Mouse (Mus musculus) neural tube, embryonic 14.5 days (tissue): ENCODE measurements around the gene Rd3. TPM values are rescaled to one million over a fixed set of nuclear protein-coding genes. Genes with fewer than 3 reads are reported as not detected.

Experiments used
- ATAC-seq: fragments of 200-750 bp; cut with Nextera tagmentation; 2 replicates; pipeline ENCODE4 v1.8.0; 2017; ENCODE audit warnings: low read depth, mild to moderate bottlenecking, moderate TSS enrichment, moderate library complexity
- H3K27ac ChIP-seq: fragments of 300-500 bp; sonication (generic); 2 replicates; pipeline ENCODE4 v1.5.1; 2014; ENCODE audit warnings: low read depth, mild to moderate bottlenecking, control low read depth, low read length, moderate library complexity, mixed read lengths
- H3K27me3 ChIP-seq: fragments of 300-500 bp; sonication (generic); 2 replicates; pipeline ENCODE4 v1.6.1; 2014; ENCODE audit warnings: low read length; ENCODE audit not compliant: control insufficient read depth, insufficient read depth
- H3K36me3 ChIP-seq: fragments of 300-500 bp; sonication (generic); 2 replicates; pipeline ENCODE4 v1.6.1; 2014; ENCODE audit warnings: low read length, mixed read lengths; ENCODE audit not compliant: control insufficient read depth, insufficient read depth
- H3K4me1 ChIP-seq: fragments of 300-500 bp; sonication (generic); 2 replicates; pipeline ENCODE4 v1.6.1; 2014; ENCODE audit warnings: low read length; ENCODE audit not compliant: control insufficient read depth, insufficient read depth
- H3K4me2 ChIP-seq: fragments of 300-500 bp; sonication (generic); 2 replicates; pipeline ENCODE4 v1.6.1; 2014; ENCODE audit warnings: mild to moderate bottlenecking, low read depth, low read length, control low read depth
- H3K4me3 ChIP-seq: fragments of 300-500 bp; sonication (generic); 2 replicates; pipeline ENCODE4 v1.5.1; 2014; ENCODE audit warnings: low read depth, low read length, control low read depth, mixed read lengths
- H3K9ac ChIP-seq: fragments of 300-500 bp; sonication (generic); replicated peaks from 2 replicates; pipeline ENCODE4 v1.6.1; 2014; ENCODE audit warnings: low read depth, mild to moderate bottlenecking, control low read depth, low read length, mixed read lengths
- H3K9me3 ChIP-seq: fragments of 300-500 bp; sonication (generic); 2 replicates; pipeline ENCODE4 v1.6.1; 2016; ENCODE audit warnings: low read length; ENCODE audit not compliant: control insufficient read depth
- WGBS: fragments of 180-500 bp; shearing (Covaris S2); extraction: QIAGEN DNeasy Blood & Tissue Kit; methylation state at CpG from one replicate; pipeline ENCODE4 v1.1.7; 2014; 5-methylcytosine and 5-hydroxymethylcytosine counted together
- polyA plus RNA-seq: library from polyadenylated mRNA; unstranded; fragments of >200 nt; fragmentation: Nextera tagmentation; extraction: Ambion mirVana; gene quantifications from 2 replicates; pipeline ENCODE4 v1.2.1, GENCODE M21; 2014

The Rd3 gene
- polyA plus RNA-seq, 1 experiment from 2014 or later: 1.1 TPM

DNA sequence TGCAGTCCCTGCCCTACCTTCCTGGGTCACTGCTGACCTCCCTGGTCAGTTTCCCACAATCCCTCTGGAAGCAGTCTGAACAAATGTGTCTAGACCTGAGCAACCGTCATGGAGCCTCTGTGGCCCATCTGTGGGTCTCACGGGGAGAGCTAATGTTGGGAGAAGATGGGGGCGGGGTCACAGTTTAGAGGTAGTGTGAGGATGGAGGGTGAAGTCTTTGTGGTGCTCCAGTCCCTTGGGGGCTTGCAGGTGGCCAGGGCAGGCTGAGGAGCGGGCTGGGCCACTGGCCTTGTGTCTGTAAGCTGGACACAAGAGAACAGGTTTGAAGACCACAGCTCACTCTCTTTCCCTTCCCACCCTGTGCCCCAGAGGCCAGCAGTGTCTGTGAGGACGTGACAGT, 31.4 kb upstream of the Rd3 start:
- no peaks in the 10 kb centered on the region for H3K27me3 ChIP-seq
- no peak for ATAC-seq
- 80% methylated on average over 5 of the region's 5 CpGs for WGBS

DNA sequence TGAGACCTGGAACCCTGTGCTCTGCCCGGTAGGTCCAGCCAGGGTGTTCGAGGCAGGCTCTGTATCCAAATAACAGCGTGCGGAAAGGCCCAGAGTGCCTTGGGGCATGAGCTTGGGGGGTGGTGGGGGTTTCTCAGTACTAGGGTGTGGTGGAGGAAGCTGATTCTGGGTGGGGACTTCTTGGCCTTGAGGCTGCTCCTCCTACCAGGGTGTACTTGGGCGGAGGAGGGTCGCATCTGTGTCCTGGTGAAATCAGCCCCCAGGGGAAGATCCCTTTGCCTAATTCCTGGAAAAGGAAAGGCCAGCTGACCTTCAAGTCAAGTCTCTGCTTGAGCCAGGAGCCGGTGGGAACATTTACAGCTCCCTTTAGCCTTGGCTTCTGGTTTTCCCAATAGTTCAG, 30.9 kb upstream of the Rd3 start:
- WGBS: 84% methylated on average over 7 of the region's 7 CpGs
- no peaks in the 10 kb centered on the region for H3K27me3 ChIP-seq
- no peaks in the 10 kb centered on the region for H3K36me3 ChIP-seq
- H3K4me1 ChIP-seq: no peaks in the 10 kb centered on the region
- no peak overlapping the region for H3K4me2 ChIP-seq
- no peak overlapping the region for H3K4me3 ChIP-seq
- H3K9me3 ChIP-seq: no peaks in the 10 kb centered on the region
- no peak overlapping the region for H3K27ac ChIP-seq
- H3K9ac ChIP-seq: no peak overlapping the region
- no peak for ATAC-seq

More for the DNA sequence above, 31.4 kb upstream of the Rd3 start:
- no peak overlapping the region for H3K4me3 ChIP-seq
- no peaks in the 10 kb centered on the region for H3K9me3 ChIP-seq
- no peak overlapping the region for H3K9ac ChIP-seq
- no peak overlapping the region for H3K4me2 ChIP-seq
- no peak overlapping the region for H3K27ac ChIP-seq
- no peaks in the 10 kb centered on the region for H3K36me3 ChIP-seq
- H3K4me1 ChIP-seq: no peaks in the 10 kb centered on the region

DNA sequence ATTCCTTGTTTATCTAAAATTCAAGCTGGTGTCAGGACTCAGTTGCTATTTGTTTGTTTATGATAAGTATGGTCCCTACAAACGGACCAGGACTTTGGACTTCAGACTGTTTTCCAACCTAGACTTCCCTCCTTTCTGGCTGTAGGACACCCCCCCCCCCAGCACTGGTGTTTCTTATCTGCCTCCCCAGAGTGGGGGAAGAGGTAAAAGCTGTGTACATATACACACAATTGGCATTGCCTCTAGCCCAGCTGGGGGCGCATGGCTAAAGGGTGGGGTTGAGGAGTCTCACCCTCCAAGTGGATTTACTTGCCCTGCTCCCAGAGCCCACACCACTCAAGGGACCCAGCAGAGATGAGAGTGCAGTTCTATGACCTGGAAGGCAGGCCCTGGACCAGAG, 30.3 kb upstream of the Rd3 start:
- 89% methylated on average over 2 of the region's 2 CpGs for WGBS
- no peak overlapping the region for H3K4me3 ChIP-seq
- no peaks in the 10 kb centered on the region for H3K36me3 ChIP-seq
- H3K27ac ChIP-seq: no peak overlapping the region
- no peak for ATAC-seq
- H3K27me3 ChIP-seq: no peaks in the 10 kb centered on the region
- no peaks in the 10 kb centered on the region for H3K9me3 ChIP-seq
- H3K4me2 ChIP-seq: no peak overlapping the region
- no peak overlapping the region for H3K9ac ChIP-seq
- H3K4me1 ChIP-seq: no peaks in the 10 kb centered on the region

DNA sequence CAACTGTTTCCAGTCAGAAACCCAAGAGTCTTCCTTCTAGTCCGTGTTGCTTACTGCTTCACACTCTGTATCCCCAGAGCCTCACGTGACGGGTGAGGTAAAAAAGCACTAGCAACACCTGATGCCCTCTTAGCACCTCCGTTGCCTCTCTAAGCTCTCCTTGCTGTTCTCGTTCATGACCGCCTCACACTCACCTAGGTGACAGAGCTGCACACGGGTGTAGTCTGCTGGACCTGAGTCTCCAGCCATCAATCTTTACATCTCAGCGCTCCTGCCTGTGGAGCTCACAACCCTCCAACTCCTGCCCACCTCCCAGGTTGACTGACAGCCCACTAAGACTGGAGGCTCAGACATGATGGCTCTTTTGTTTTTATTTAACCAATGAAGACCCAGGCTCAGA, 29.4 kb upstream of the Rd3 start:
- Histone ChIP-seq H3K4me1 (no peaks in the 10 kb centered on the region), H3K4me2 (no peak overlapping the region), H3K9me3 (no peaks in the 10 kb centered on the region), H3K9ac (no peak overlapping the region), H3K27me3 (no peaks in the 10 kb centered on the region), H3K27ac (no peak overlapping the region), H3K36me3 (no peaks in the 10 kb centered on the region), H3K4me3 (no peak overlapping the region)
- 80% methylated on average over 8 of the region's 8 CpGs for WGBS
- no peak for ATAC-seq

DNA sequence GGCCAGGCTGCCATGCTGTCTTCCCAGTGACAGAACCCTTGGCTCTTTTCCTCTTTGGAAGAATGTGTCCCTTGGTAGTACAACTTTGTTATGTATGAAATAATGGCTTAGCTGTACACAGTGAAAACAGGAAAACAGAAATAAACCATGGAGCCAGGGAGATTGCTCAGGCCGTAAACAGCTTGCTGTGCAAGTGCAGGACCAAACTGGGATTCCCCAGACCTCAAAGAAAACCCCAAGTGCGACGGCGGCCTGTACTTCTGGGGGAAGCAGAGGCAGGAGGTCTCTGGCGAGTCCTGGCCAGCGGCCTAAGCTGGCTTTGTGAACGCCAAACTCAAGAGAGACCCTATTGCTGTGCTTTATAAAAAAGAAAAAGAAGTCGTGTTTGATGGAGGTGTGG, 28.6 kb upstream of the Rd3 start:
- 80% methylated on average over 8 of the region's 8 CpGs for WGBS

DNA sequence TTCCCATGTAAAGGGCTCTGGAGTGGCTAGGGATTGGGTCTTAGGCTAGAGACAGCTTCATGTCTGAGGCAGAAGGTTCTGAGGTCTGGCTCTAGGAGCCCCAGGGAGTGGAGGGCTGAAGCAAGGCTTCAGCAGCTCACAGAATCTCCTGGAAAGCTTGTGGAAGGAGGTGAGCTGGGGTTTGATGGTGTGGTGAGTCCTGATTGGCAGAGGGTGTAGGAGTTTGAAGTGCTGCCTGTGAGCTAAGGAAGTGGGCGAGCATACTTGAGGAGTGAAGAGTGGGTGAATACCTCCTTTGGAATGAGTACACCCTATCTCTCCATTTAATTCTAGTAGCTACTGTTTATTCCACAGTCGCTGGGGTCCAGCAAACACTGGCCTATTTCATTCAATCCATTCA, 26.6 kb upstream of the Rd3 start:
- H3K9ac ChIP-seq: no peak overlapping the region
- H3K4me3 ChIP-seq: no peak overlapping the region
- no peaks in the 10 kb centered on the region for H3K4me1 ChIP-seq
- no peak overlapping the region for H3K27ac ChIP-seq
- WGBS: 63% methylated on average over 2 of the region's 2 CpGs
- H3K36me3 ChIP-seq: no peaks in the 10 kb centered on the region
- H3K4me2 ChIP-seq: no peak overlapping the region
- no peak for ATAC-seq
- no peaks in the 10 kb centered on the region for H3K9me3 ChIP-seq
- no peaks in the 10 kb centered on the region for H3K27me3 ChIP-seq

More for the DNA sequence above, 28.6 kb upstream of the Rd3 start:
- Histone ChIP-seq H3K4me2 (no peak overlapping the region), H3K9ac (no peak overlapping the region), H3K4me1 (no peaks in the 10 kb centered on the region), H3K4me3 (no peak overlapping the region), H3K27ac (no peak overlapping the region), H3K36me3 (no peaks in the 10 kb centered on the region), H3K9me3 (no peaks in the 10 kb centered on the region), H3K27me3 (no peaks in the 10 kb centered on the region)
- no peak for ATAC-seq

DNA sequence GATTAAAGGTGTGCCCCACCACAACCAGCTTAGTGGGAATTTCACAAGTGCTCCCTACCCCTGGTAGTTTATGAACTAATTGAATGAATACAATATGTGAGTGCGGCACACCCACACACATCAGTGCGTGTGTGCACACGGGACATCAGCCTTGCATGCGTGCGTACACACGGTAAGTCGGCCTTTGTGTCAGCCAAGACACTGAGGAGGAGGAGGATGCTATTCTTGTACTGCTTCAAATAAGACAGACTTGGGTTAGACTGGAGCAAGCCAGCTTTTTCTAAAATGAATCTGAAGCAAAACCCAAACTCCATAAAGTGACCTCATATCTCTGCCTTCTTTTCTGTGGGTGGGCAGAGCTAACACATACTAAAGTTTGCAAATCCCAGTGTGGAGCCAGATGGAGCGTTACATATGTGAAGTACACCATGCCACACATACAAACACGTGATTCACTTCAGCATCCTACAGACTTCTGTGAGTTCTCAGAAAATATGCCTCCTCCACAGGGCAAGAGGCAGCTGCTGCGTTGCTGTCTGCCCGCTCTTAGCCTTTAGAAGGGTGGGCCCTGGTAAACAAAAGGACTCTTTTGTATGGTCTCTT, 24.3 kb upstream of the Rd3 start:
- no peak for ATAC-seq
- H3K36me3 ChIP-seq: no peaks in the 10 kb centered on the region

DNA sequence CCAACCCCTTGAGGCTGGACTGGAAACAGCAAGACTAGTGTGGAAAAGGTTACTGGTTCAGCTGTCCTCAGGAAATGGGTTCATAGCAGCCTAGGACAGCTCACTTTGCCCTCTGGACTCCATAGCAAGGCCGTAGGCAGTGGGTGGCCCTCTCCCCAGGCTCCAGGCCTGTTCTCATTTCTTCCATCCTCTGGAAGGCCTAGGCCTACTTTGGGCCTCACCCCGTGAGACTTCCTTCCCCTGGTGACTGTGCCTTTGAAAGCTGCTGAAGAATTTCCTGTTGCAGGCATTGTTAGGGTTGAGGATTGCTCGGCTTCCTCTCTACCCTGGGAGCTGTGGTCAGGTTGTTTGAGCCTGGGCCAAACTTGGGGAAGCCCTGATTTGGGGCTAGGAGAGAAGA, 22.1 kb upstream of the Rd3 start:
- H3K9me3 ChIP-seq: no peaks in the 10 kb centered on the region
- H3K4me2 ChIP-seq: no peak overlapping the region

More for the DNA sequence above, 24.3 kb upstream of the Rd3 start:
- no peaks in the 10 kb centered on the region for H3K4me1 ChIP-seq
- H3K9ac ChIP-seq: no peak overlapping the region
- H3K4me2 ChIP-seq: no peak overlapping the region
- H3K9me3 ChIP-seq: no peaks in the 10 kb centered on the region
- H3K27me3 ChIP-seq: no peaks in the 10 kb centered on the region
- 83% methylated on average over 11 of the region's 11 CpGs for WGBS
- H3K4me3 ChIP-seq: no peak overlapping the region
- H3K27ac ChIP-seq: no peak overlapping the region

DNA sequence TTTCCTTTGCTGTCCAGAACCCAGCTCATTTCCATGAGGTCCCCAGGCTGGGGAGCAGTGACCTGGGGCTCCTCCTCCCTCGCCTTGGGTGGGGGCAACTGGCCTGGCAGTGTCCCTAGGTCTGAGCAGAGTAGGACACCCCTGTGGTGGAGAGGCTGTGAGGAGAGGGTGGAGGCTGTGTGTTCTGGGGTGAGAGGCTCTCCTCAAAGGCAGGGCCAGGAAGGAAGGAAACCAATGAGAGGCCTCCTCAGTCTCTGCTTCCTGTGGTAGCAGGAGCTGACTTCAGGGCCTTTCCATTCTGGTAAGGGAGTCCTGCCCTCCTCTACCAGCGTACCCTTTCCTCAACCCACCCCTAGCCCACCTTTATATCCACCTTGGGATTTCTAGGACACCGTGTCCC, 20.9 kb upstream of the Rd3 start:
- Histone ChIP-seq H3K4me1 (no peaks in the 10 kb centered on the region), H3K9ac (no peak overlapping the region), H3K27ac (no peak overlapping the region), H3K4me3 (no peak overlapping the region), H3K36me3 (no peaks in the 10 kb centered on the region), H3K4me2 (no peak overlapping the region), H3K9me3 (no peaks in the 10 kb centered on the region), H3K27me3 (no peaks in the 10 kb centered on the region)
- ATAC-seq: no peak
- 83% methylated on average over 3 of the region's 3 CpGs for WGBS

More for the DNA sequence above, 22.1 kb upstream of the Rd3 start:
- H3K27ac ChIP-seq: no peak overlapping the region
- no peak for ATAC-seq
- no peaks in the 10 kb centered on the region for H3K27me3 ChIP-seq
- H3K36me3 ChIP-seq: no peaks in the 10 kb centered on the region
- H3K4me1 ChIP-seq: no peaks in the 10 kb centered on the region
- H3K9ac ChIP-seq: no peak overlapping the region
- H3K4me3 ChIP-seq: no peak overlapping the region
- WGBS: 69% methylated on average over 3 of the region's 3 CpGs
